Mouse (Mus musculus) forebrain, embryonic 16.5 days (tissue): ENCODE results near the gene Agbl3. TPM values are rescaled to one million over a fixed set of nuclear protein-coding genes. Genes with fewer than 3 reads are reported as not detected.

Experiments
- ATAC-seq: fragments of 200-750 bp; cut with Nextera tagmentation; 2 replicates; pipeline ENCODE4 v1.8.0; 2017; ENCODE audit warnings: mild to moderate bottlenecking, moderate library complexity
- H3K27ac ChIP-seq: fragments of 300-500 bp; sonication (generic); 2 replicates; pipeline ENCODE4 v1.5.1; 2014; ENCODE audit warnings: low read length, control low read depth
- H3K27me3 ChIP-seq: fragments of 300-500 bp; sonication (generic); replicated peaks from 2 replicates; pipeline ENCODE4 v1.6.1; 2014; ENCODE audit warnings: low read length; ENCODE audit not compliant: control insufficient read depth, insufficient read depth
- H3K36me3 ChIP-seq: fragments of 300-500 bp; sonication (generic); 2 replicates; pipeline ENCODE4 v1.6.1; 2014; ENCODE audit not compliant: control insufficient read depth, insufficient read depth
- H3K4me1 ChIP-seq: fragments of 300-500 bp; sonication (generic); replicated peaks from 2 replicates; pipeline ENCODE4 v1.6.1; 2014; ENCODE audit warnings: low read length; ENCODE audit not compliant: control insufficient read depth, insufficient read depth
- H3K4me2 ChIP-seq: fragments of 300-500 bp; sonication (generic); 2 replicates; pipeline ENCODE4 v1.6.1; 2014; ENCODE audit warnings: mild to moderate bottlenecking, low read length, control low read depth
- H3K4me3 ChIP-seq: fragments of 300-500 bp; sonication (generic); replicated peaks from 2 replicates; pipeline ENCODE4 v1.5.1; 2014; ENCODE audit warnings: mild to moderate bottlenecking, low read length, control low read depth
- H3K9ac ChIP-seq: fragments of 300-500 bp; sonication (generic); replicated peaks from 2 replicates; pipeline ENCODE4 v1.6.1; 2014; ENCODE audit warnings: low read depth, low read length, control low read depth
- H3K9me3 ChIP-seq: fragments of 300-500 bp; sonication (generic); 2 replicates; pipeline ENCODE4 v1.6.1; 2016; ENCODE audit warnings: low read length; ENCODE audit not compliant: control insufficient read depth
- WGBS: fragments of 180-500 bp; shearing (Covaris S2); extraction: QIAGEN DNeasy Blood & Tissue Kit; methylation state at CpG from one replicate; pipeline ENCODE4 v1.1.7; 2014; 5-methylcytosine and 5-hydroxymethylcytosine counted together
- polyA plus RNA-seq: library from polyadenylated mRNA; unstranded; fragments of >200 nt; fragmentation: Nextera tagmentation; extraction: Ambion mirVana; gene quantifications from 2 replicates; pipeline ENCODE4 v1.2.1, GENCODE M21; 2015

The Agbl3 gene
- polyA plus RNA-seq, 1 experiment from 2014 or later: 7.5 TPM

DNA sequence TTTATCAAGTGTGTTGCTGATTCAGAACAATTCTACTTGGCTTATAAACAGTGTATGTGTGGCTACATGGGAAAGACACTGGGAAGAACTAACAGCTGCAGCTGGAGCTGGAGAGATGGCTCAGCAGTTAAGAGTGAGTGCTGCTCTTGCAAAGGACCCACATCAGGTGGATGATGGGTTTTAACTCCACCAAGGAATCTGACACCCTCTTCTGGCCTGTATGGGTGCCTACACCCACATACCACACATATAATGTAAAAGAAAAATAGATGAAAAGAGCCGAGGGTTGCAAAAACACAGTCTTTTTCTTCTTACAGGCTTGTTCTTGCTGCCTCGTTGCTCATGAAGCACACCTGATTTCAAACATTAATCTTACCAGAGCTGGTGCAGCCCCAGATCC, 125.9 kb downstream of the Agbl3 start:
- no peak overlapping the region for H3K9ac ChIP-seq
- H3K4me1 ChIP-seq: peaks cover 9% of the 10 kb centered on the region
- no peak for ATAC-seq
- no peak overlapping the region for H3K4me3 ChIP-seq
- no peak overlapping the region for H3K27ac ChIP-seq
- H3K27me3 ChIP-seq: no peaks in the 10 kb centered on the region
- H3K36me3 ChIP-seq: peaks cover 12% of the 10 kb centered on the region
- no peak overlapping the region for H3K4me2 ChIP-seq
- no peaks in the 10 kb centered on the region for H3K9me3 ChIP-seq
- WGBS: 77% methylated on average over 2 of the region's 2 CpGs

DNA sequence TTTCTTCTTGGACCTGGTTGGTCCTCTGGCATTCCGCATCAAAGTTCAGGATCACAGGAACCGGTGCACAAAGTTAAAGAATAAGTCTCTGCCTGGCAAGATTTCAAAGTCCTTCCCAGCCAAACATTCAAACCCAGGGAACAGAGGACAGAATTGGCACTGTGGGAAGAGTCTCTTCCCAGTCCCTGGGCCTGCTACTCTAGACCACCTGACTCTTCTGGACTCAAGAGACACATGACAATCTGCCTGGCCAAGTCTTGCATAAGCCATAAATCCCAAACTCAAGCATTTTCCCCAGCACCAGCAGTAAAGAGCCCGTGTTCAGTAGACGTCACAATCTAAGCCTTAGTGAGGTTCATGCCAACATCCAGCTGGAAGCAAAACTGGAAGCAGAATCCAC, 126.4 kb downstream of the Agbl3 start:
- 85% methylated on average over 4 of the region's 4 CpGs for WGBS
- H3K36me3 ChIP-seq: peaks cover 9% of the 10 kb centered on the region
- peaks cover 9% of the 10 kb centered on the region for H3K4me1 ChIP-seq
- H3K27me3 ChIP-seq: no peaks in the 10 kb centered on the region
- no peak overlapping the region for H3K4me2 ChIP-seq
- H3K27ac ChIP-seq: no peak overlapping the region
- no peak overlapping the region for H3K4me3 ChIP-seq
- H3K9me3 ChIP-seq: no peaks in the 10 kb centered on the region
- H3K9ac ChIP-seq: no peak overlapping the region
- no peak for ATAC-seq

DNA sequence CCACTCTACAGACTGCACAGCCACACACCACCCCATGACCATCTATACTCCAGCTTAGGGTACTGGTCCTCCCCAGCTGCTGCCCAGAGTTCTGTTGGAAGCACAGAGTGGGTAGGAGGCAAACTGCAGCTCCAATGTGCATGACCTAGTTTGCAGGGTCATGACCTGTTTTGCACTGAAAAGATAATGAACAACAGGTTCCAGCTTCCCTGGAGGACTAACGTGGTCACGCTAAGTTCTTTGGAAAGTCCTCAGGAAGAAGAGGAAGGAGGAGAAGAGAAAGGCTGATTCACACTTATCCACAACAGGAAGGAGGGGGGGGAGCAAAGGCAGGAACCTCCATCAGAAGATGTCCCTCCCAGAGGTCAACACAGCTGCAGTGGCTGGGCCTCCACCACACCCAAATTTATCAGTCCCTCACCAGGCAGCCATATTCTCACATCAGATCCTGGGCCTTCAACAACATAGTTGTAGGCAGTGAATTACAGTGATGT, 126.9 kb downstream of the Agbl3 start:
- WGBS: 81% methylated on average over 2 of the region's 2 CpGs
- H3K4me3 ChIP-seq: no peak overlapping the region
- peaks cover 9% of the 10 kb centered on the region for H3K36me3 ChIP-seq
- no peaks in the 10 kb centered on the region for H3K9me3 ChIP-seq
- H3K27me3 ChIP-seq: no peaks in the 10 kb centered on the region
- H3K4me2 ChIP-seq: no peak overlapping the region
- peaks cover 9% of the 10 kb centered on the region for H3K4me1 ChIP-seq
- ATAC-seq: no peak
- no peak overlapping the region for H3K27ac ChIP-seq
- no peak overlapping the region for H3K9ac ChIP-seq

DNA sequence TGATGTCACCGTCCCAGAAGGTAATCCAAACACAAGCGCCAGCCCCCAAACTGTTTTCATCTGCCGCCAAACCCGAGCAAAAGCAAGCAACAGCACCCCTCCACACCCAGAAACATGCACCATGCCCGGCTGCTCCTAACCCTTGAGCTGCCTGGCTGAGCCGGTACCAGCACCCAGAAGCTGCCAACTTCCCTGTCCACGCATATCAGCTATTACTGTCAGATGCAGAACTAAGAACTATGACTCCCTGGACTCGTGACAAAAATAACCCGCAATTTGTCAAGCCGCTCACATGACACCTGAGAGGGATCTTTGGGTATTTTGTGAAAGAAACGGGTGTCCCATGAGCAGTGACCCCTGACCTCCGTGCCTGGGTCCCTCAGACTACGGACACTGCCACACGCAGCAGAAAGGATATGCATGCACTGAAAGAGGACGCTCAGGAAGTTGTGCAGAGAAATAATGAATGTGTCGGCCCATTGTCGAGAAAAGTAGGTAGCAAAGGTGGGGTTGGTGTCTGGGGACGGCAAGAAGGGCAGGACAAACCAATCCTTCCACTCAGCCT, 127.5 kb downstream of the Agbl3 start:
- Histone ChIP-seq H3K27me3 (no peaks in the 10 kb centered on the region), H3K27ac (no peak overlapping the region), H3K4me2 (no peak overlapping the region), H3K4me3 (no peak overlapping the region), H3K4me1 (peaks cover 9% of the 10 kb centered on the region), H3K9ac (no peak overlapping the region), H3K9me3 (no peaks in the 10 kb centered on the region), H3K36me3 (peaks cover 9% of the 10 kb centered on the region)
- 90% methylated on average over 18 of the region's 18 CpGs for WGBS
- no peak for ATAC-seq

Other genes with a start within 250 kb of the Agbl3 start
- 56.8 and 58.5 TPM in 2 replicates for gene Cald1, start 181.9 kb upstream of the Agbl3 start, polyA plus RNA-seq
- gene Tmem140, start 82.7 kb downstream of the Agbl3 start, polyA plus RNA-seq: 1.1 and 1.5 TPM in 2 replicates
- gene Cyren, start 97.6 kb downstream of the Agbl3 start, polyA plus RNA-seq: 12.5 and 12.7 TPM in 2 replicates
- gene Wdr91, start 130.4 kb downstream of the Agbl3 start, polyA plus RNA-seq: 11.8 and 12.9 TPM in 2 replicates
- not detected in 2 replicates for gene Stra8, start 139.7 kb downstream of the Agbl3 start, polyA plus RNA-seq
- 0.76 and 0.85 TPM in 2 replicates for gene Slc23a4, start 208.0 kb downstream of the Agbl3 start, polyA plus RNA-seq